In genomic region chr10:67204652-67205407, GRCm38 (mm10) we compare ENCODE assay signal across 12 mouse cellular contexts.
DNase-seq lines count a peak whose midpoint lies in the region; ATAC-seq and TF ChIP-seq lines count a peak whose summit lies in the region.
"Had no signal": no experiment of that assay in that cellular context is flagged by ENCODE, and none has a peak within 500 bp of the region (broad histone marks: within the 10 kb centered on the region; RNA-seq: fewer than 3 reads in every experiment).

No protein-coding gene starts in this region.

- H3K4me1 ChIP-seq in heart, embryonic 13.5 days = peaks cover 34% of the 10 kb centered on the region
- peaks cover 29 to 36% of the 10 kb centered on the region in 2 experiments for H3K4me1 ChIP-seq in MEL (ENCODE audit: control insufficient read depth in 1 of 2, insufficient read depth in 2 of 2, low read length in 2 of 2)
- H3K4me1 ChIP-seq in midbrain, embryonic 11.5 days (ENCODE audit: control insufficient read depth, insufficient read depth, low read length) = no peaks in the 10 kb centered on the region

- no peak for TF ChIP-seq RAD21 in MEL (IDR thresholded peaks at IDR 0.05; ENCODE audit: low read depth, low read length)

- H3K9ac ChIP-seq in heart, embryonic 13.5 days = no peak overlapping the region
- peak overlapping the region; percentile 47 for H3K9ac ChIP-seq in MEL (ENCODE audit: control insufficient read depth, low read depth, low read length, poor library complexity, severe bottlenecking)
- no peak overlapping the region for H3K9ac ChIP-seq in midbrain, embryonic 11.5 days (ENCODE audit: low read length)
- H3K9ac ChIP-seq: hindbrain, embryonic 12.5 days had no signal

- peak overlapping the region; percentile 40; the same call in 1 of the 2 replicates for H3K27ac ChIP-seq in heart, embryonic 13.5 days (replicated peaks)
- H3K27ac ChIP-seq in MEL (ENCODE audit: control insufficient read depth, low read depth, low read length) = peak overlapping the region; percentile 89
- H3K27ac ChIP-seq in midbrain, embryonic 11.5 days (ENCODE audit: low read depth, low read length) = no peak overlapping the region
- H3K27ac ChIP-seq: embryonic facial prominence, embryonic 10.5 days; hindbrain, embryonic 12.5 days had no signal

- H3K4me2 ChIP-seq in heart, embryonic 13.5 days = no peak overlapping the region
- H3K4me2 ChIP-seq in midbrain, embryonic 11.5 days = no peak overlapping the region
- H3K4me2 ChIP-seq: hindbrain, embryonic 12.5 days had no signal

- no peak overlapping the region for H3K4me3 ChIP-seq in heart, embryonic 13.5 days
- H3K4me3 ChIP-seq in MEL (ENCODE audit: control insufficient read depth in 1 of 2, insufficient read depth in 1 of 2, low read depth in 2 of 2, low read length in 2 of 2) = peak overlapping the region; percentile 32 to 49
- no peak overlapping the region for H3K4me3 ChIP-seq in midbrain, embryonic 11.5 days (ENCODE audit: low read depth, low read length)
- H3K4me3 ChIP-seq: embryonic facial prominence, embryonic 10.5 days; hindbrain, embryonic 12.5 days had no signal

- H3K36me3 ChIP-seq in heart, embryonic 13.5 days = peaks cover 13% of the 10 kb centered on the region; the same call in 1 of the 2 replicates
- H3K36me3 ChIP-seq in MEL (ENCODE audit: control insufficient read depth in 1 of 2, insufficient read depth in 2 of 2, low read length in 2 of 2) = peaks cover 0 to 59% of the 10 kb centered on the region in 2 experiments; a peak in 3 of 4 replicates
- H3K36me3 ChIP-seq in midbrain, embryonic 11.5 days (ENCODE audit: control insufficient read depth, insufficient read depth, low read length) = no peaks in the 10 kb centered on the region

- H3K9me3 ChIP-seq in heart, embryonic 13.5 days = no peaks in the 10 kb centered on the region
- H3K9me3 ChIP-seq in MEL (replicated peaks; ENCODE audit: insufficient read depth, low read length) = no peaks in the 10 kb centered on the region
- no peaks in the 10 kb centered on the region for H3K9me3 ChIP-seq in midbrain, embryonic 11.5 days (ENCODE audit: control insufficient read depth, low read length)
- H3K9me3 ChIP-seq: embryonic facial prominence, embryonic 10.5 days; hindbrain, embryonic 12.5 days had no signal

- no peak for TF ChIP-seq POLR2A in MEL (IDR thresholded peaks at IDR 0.05; ENCODE audit: control insufficient read depth in 1 of 2, insufficient read depth in 1 of 2, low read depth in 1 of 2, low read length in 2 of 2, poor library complexity in 1 of 2)

- DNase-seq in heart, postnatal 14 days = no peak
- peak; percentile 88 for DNase-seq in MEL (ENCODE audit: low read depth, low spot score)
- peak; percentile 35 to 55 for DNase-seq in kidney, postnatal 25 days
- no peak for DNase-seq in cerebellum, adult 11 months
- no peak for DNase-seq in midbrain, embryonic 11.5 days (ENCODE audit: low spot score, missing footprints)
- no peak for DNase-seq in cerebellum, postnatal 25 days
- DNase-seq: retina, postnatal 1 day had no signal

- 69% methylated on average over 11 of the region's 11 CpGs for WGBS in heart, embryonic 13.5 days
- WGBS in midbrain, embryonic 11.5 days = 85% methylated on average over 11 of the region's 11 CpGs

- H3K79me2 ChIP-seq in MEL (ENCODE audit: control insufficient read depth, insufficient read depth, low read length, poor library complexity) = peaks cover 47% of the 10 kb centered on the region

- peak; percentile 67 to 82 for TF ChIP-seq EP300 in MEL (IDR thresholded peaks at IDR 0.05; ENCODE audit: low read depth in 1 of 2, low read length in 2 of 2)

- no peak for TF ChIP-seq CTCF in MEL (IDR thresholded peaks at IDR 0.05 in 2 of 3, conservative IDR thresholded peaks at IDR 0.05 in 1 of 3; ENCODE audit: control insufficient read depth in 1 of 3, insufficient read depth in 1 of 3, low read depth in 2 of 3, low read length in 3 of 3, poor library complexity in 1 of 3, severe bottlenecking in 1 of 3)

- intact Hi-C loops in heart, postnatal 14 days (cut with DNase I) = no loop called here

- no peaks in the 10 kb centered on the region for H3K27me3 ChIP-seq in heart, embryonic 13.5 days (replicated peaks)
- no peaks in the 10 kb centered on the region for H3K27me3 ChIP-seq in MEL (ENCODE audit: control insufficient read depth in 1 of 2, insufficient read depth in 2 of 2, low read length in 2 of 2)
- no peaks in the 10 kb centered on the region for H3K27me3 ChIP-seq in midbrain, embryonic 11.5 days (ENCODE audit: control insufficient read depth, insufficient read depth, low read length)
- H3K27me3 ChIP-seq: hindbrain, embryonic 12.5 days; Patski had no signal

- ATAC-seq in heart, embryonic 13.5 days (ENCODE audit: extremely low read depth, insufficient number of reproducible peaks, low FRiP score, low TSS enrichment) = no peak
- peak; percentile 84 for ATAC-seq in monocyte, adult 5-6 weeks (replicated peaks; ENCODE audit: insufficient number of reproducible peaks, low FRiP score, low TSS enrichment, poor library complexity, severe bottlenecking)
- no peak for ATAC-seq in midbrain, embryonic 11.5 days (ENCODE audit: low FRiP score)
- ATAC-seq: Patski had no signal

TF ChIP-seq in MEL, 35 proteins besides CTCF, POLR2A, EP300 and RAD21:
- TF ChIP-seq USF2 (IDR thresholded peaks at IDR 0.05; ENCODE audit: borderline replicate concordance in 1 of 2, insufficient read depth in 1 of 2, low read depth in 1 of 2, low read length in 2 of 2) = no peak
- TF ChIP-seq MAFK (IDR thresholded peaks at IDR 0.05; ENCODE audit: borderline replicate concordance, low read depth, low read length) = no peak
- peak; percentile 69 for TF ChIP-seq GATA1 (IDR thresholded peaks at IDR 0.05; ENCODE audit: low read depth, low read length)
- TF ChIP-seq SIN3A (IDR thresholded peaks at IDR 0.05; ENCODE audit: low read length) = peak; percentile 79
- peak; percentile 61 for TF ChIP-seq MXI1 (IDR thresholded peaks at IDR 0.05; ENCODE audit: low read depth, low read length)
- TF ChIP-seq ZNF384 (IDR thresholded peaks at IDR 0.05; ENCODE audit: low read depth, low read length) = no peak
- TF ChIP-seq RCOR1 (IDR thresholded peaks at IDR 0.05; ENCODE audit: low read depth, low read length) = peak; percentile 76
- no peak for TF ChIP-seq GABPA (IDR thresholded peaks at IDR 0.05; ENCODE audit: low read depth, low read length)
- peak; percentile 93 for TF ChIP-seq ETS1 (IDR thresholded peaks at IDR 0.05; ENCODE audit: low read depth, low read length)
- TF ChIP-seq ZKSCAN1 (IDR thresholded peaks at IDR 0.05; ENCODE audit: low read depth, low read length) = no peak
- TF ChIP-seq POLR2AphosphoS5 (IDR thresholded peaks at IDR 0.05; ENCODE audit: borderline replicate concordance, low read depth, low read length) = no peak
- TF ChIP-seq MEF2A (IDR thresholded peaks at IDR 0.05; ENCODE audit: extremely low read depth, insufficient replicate concordance, low read depth, low read length, poor library complexity, severe bottlenecking) = peak; percentile 98
- no peak for TF ChIP-seq ZC3H11A (IDR thresholded peaks at IDR 0.05; ENCODE audit: low read depth, low read length)
- no peak; the same call in 1 of the 2 replicates for TF ChIP-seq TBP (IDR thresholded peaks at IDR 0.05; ENCODE audit: low read depth, low read length)
- TF ChIP-seq TCF12 (IDR thresholded peaks at IDR 0.05; ENCODE audit: low read depth, low read length) = peak; percentile 47; the same call in 1 of the 2 replicates
- no peak for TF ChIP-seq CHD2 (IDR thresholded peaks at IDR 0.05; ENCODE audit: low read length)
- TF ChIP-seq BHLHE40 (IDR thresholded peaks at IDR 0.05; ENCODE audit: borderline replicate concordance, low read depth, low read length) = peak; percentile 16; the same call in 1 of the 2 replicates
- no peak for TF ChIP-seq NELFE (IDR thresholded peaks at IDR 0.05; ENCODE audit: low read depth, low read length)
- no peak for TF ChIP-seq SMC3 (IDR thresholded peaks at IDR 0.05; ENCODE audit: low read depth, low read length)
- TF ChIP-seq MYC (IDR thresholded peaks at IDR 0.05; ENCODE audit: low read depth, low read length) = peak; percentile 29; the same call in 1 of the 2 replicates
- peak; percentile 54 for TF ChIP-seq HCFC1 (IDR thresholded peaks at IDR 0.05; ENCODE audit: low read depth, low read length)
- peak; percentile 55 for TF ChIP-seq ELF1 (IDR thresholded peaks at IDR 0.05; ENCODE audit: low read depth, low read length)
- no peak for TF ChIP-seq JUND (IDR thresholded peaks at IDR 0.05; ENCODE audit: low read depth, low read length)
- TF ChIP-seq MYB (IDR thresholded peaks at IDR 0.05; ENCODE audit: low read depth, low read length) = no peak
- TF ChIP-seq ZMIZ1 (IDR thresholded peaks at IDR 0.05; ENCODE audit: low read depth, low read length) = no peak
- peak; percentile 7; the same call in 1 of the 2 replicates for TF ChIP-seq TAL1 (IDR thresholded peaks at IDR 0.05; ENCODE audit: low read length)
- peak; percentile 75 for TF ChIP-seq MAZ (IDR thresholded peaks at IDR 0.05; ENCODE audit: low read depth, low read length)
- no peak for TF ChIP-seq USF1 (IDR thresholded peaks at IDR 0.05; ENCODE audit: low read depth, low read length)
- TF ChIP-seq MAX (IDR thresholded peaks at IDR 0.05; ENCODE audit: low read length) = no peak
- peak; percentile 67; the same call in 1 of the 2 replicates for TF ChIP-seq CHD1 (IDR thresholded peaks at IDR 0.05; ENCODE audit: low read depth, low read length)
- no peak for TF ChIP-seq NRF1 (IDR thresholded peaks at IDR 0.05; ENCODE audit: insufficient read depth, low read depth, low read length, poor library complexity, severe bottlenecking)
- no peak for TF ChIP-seq UBTF (IDR thresholded peaks at IDR 0.05; ENCODE audit: borderline replicate concordance, insufficient read depth, low read depth, low read length)
- TF ChIP-seq KAT2A (conservative IDR thresholded peaks at IDR 0.05; ENCODE audit: low read depth, low read length) = no peak
- no peak for TF ChIP-seq E2F4 (IDR thresholded peaks at IDR 0.05; ENCODE audit: borderline replicate concordance, low read depth, low read length)
- no peak for TF ChIP-seq POLR2AphosphoS2 (IDR thresholded peaks at IDR 0.05; ENCODE audit: low read length)

Comparison
In these comparisons a context has a peak if more than half of its experiments do, and no peak if none do; other contexts are left out.
1. H3K4me3 ChIP-seq: peak in MEL (2 of 2); none in heart, embryonic 13.5 days (single experiment) and midbrain, embryonic 11.5 days (single experiment).
2. DNase-seq: peak in MEL (single experiment) and kidney, postnatal 25 days (2 of 2); none in heart, postnatal 14 days (0 of 2), cerebellum, adult 11 months (single experiment), midbrain, embryonic 11.5 days (single experiment) and cerebellum, postnatal 25 days (0 of 2).